Mouse (Mus musculus): ENCODE data around the gene Phkb. TPM values are rescaled to one million over a fixed set of nuclear protein-coding genes. Genes with fewer than 3 reads are reported as not detected.

The Phkb gene
- polyA plus RNA-seq, 1 experiment from 2014 or later = 26.0 TPM

DNA sequence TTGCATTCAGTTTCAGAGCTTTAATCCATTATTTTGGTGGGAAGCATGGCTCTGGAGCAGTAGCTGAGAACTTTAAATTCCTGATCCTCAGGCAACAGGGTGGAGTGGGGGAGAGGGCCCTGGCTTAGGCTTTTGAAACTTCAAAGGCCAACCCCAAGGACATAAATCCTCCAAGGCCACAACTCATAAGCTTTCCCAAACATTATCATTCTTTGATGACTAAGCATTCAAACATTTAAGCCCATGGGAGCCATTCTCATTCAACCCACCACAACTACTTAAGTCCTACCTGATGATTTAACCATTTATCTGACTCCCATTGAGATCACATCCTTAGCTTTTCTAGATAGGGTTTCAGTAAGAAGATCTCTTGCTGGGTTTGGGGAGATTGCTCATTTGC, 84.2 kb downstream of the Phkb start:
- no peak overlapping the region for H3K4me3 ChIP-seq (replicated peaks; ENCODE audit: low read length)
- H3K4me1 ChIP-seq (replicated peaks; ENCODE audit: control insufficient read depth, insufficient read depth, low read length) = no peaks in the 10 kb centered on the region
- no peaks in the 10 kb centered on the region for H3K27me3 ChIP-seq (replicated peaks; ENCODE audit: control insufficient read depth, insufficient read depth, low read length)
- no peaks in the 10 kb centered on the region for H3K36me3 ChIP-seq (ENCODE audit: control insufficient read depth, insufficient read depth)
- H3K27ac ChIP-seq (ENCODE audit: low read length) = no peak overlapping the region
- no peak for ATAC-seq
- H3K9me3 ChIP-seq (ENCODE audit: control insufficient read depth, low read length) = no peaks in the 10 kb centered on the region
- no peak overlapping the region for H3K9ac ChIP-seq (replicated peaks; ENCODE audit: low read depth, low read length)
- no peak overlapping the region for H3K4me2 ChIP-seq (ENCODE audit: low read length)

DNA sequence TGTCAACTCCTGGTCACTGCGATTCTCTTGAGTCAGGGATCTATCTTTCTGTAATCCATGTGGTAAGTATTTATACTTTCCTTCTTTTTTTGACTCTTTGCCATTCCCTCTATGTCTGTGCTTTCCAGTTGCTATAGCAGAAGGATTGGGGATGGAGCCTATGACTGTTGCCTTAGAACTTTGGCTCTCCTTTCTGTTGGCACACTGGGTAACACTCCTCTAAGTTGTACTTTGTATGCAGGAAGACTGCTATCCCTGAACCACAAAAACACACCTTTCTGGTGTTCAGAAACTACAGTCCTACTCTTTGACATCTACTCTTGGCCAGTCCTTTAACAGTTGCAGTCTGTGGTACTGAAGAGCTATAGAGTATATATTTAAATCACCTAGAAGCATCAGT, 84.8 kb downstream of the Phkb start:
- Histone ChIP-seq H3K4me3 (replicated peaks; ENCODE audit: low read length) (no peak overlapping the region), H3K4me1 (replicated peaks; ENCODE audit: control insufficient read depth, insufficient read depth, low read length) (no peaks in the 10 kb centered on the region), H3K9ac (replicated peaks; ENCODE audit: low read depth, low read length) (no peak overlapping the region), H3K36me3 (ENCODE audit: control insufficient read depth, insufficient read depth) (no peaks in the 10 kb centered on the region), H3K27ac (ENCODE audit: low read length) (no peak overlapping the region), H3K27me3 (replicated peaks; ENCODE audit: control insufficient read depth, insufficient read depth, low read length) (no peaks in the 10 kb centered on the region), H3K4me2 (ENCODE audit: low read length) (no peak overlapping the region), H3K9me3 (ENCODE audit: control insufficient read depth, low read length) (no peaks in the 10 kb centered on the region)
- no peak for ATAC-seq
- 95% methylated on average over 1 of the region's 1 CpGs for WGBS

DNA sequence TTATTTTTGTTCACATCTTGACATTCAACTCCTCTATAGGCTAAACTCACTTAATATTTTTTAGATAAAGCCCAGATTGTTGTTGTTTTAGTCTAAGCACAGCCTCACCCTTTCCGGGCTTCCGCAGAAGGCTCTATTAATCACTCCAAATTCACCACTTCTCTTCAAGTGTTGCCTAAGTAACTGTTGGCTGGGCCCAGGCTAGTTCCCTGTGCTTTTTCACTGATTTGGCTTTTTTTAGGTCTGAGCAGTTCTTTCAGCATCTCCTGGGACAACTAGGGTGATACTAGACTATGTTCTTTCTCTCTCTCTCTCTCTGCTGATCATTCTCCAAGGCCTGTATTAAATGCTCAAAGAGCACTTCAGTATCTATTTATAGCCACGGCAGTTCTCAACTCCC, 85.3 kb downstream of the Phkb start:
- H3K9me3 ChIP-seq (ENCODE audit: control insufficient read depth, low read length) = no peaks in the 10 kb centered on the region
- no peak overlapping the region for H3K4me2 ChIP-seq (ENCODE audit: low read length)
- no peak for ATAC-seq
- no peaks in the 10 kb centered on the region for H3K4me1 ChIP-seq (replicated peaks; ENCODE audit: control insufficient read depth, insufficient read depth, low read length)
- H3K9ac ChIP-seq (replicated peaks; ENCODE audit: low read depth, low read length) = no peak overlapping the region
- H3K27ac ChIP-seq (ENCODE audit: low read length) = no peak overlapping the region
- no peaks in the 10 kb centered on the region for H3K36me3 ChIP-seq (ENCODE audit: control insufficient read depth, insufficient read depth)
- 78% methylated on average over 3 of the region's 3 CpGs for WGBS
- H3K4me3 ChIP-seq (replicated peaks; ENCODE audit: low read length) = no peak overlapping the region
- no peaks in the 10 kb centered on the region for H3K27me3 ChIP-seq (replicated peaks; ENCODE audit: control insufficient read depth, insufficient read depth, low read length)

DNA sequence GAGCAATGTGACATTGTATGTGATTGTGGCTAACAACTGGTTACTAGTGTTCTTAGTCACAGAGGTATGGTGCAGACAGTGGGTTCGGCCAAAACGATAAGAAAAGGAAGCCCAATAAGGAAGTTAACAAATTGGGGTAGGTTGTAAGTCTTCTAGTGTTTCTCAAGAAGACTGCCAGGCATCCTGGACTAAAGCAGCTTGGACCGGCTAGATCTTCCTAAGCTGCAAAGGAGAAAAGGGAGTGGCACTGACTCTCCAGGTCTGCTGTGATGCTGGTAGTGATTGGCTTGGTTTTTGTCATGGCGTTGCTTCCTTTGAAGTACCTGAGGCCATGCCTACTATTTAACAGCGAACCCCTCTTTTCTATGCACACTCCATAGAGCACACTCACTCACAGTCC, 95.4 kb downstream of the Phkb start:
- 95% methylated on average over 5 of the region's 5 CpGs for WGBS
- no peak overlapping the region for H3K4me2 ChIP-seq (ENCODE audit: low read length)
- ATAC-seq = no peak
- H3K4me3 ChIP-seq (replicated peaks; ENCODE audit: low read length) = no peak overlapping the region
- H3K36me3 ChIP-seq (ENCODE audit: control insufficient read depth, insufficient read depth) = no peaks in the 10 kb centered on the region
- no peak overlapping the region for H3K27ac ChIP-seq (ENCODE audit: low read length)
- no peaks in the 10 kb centered on the region for H3K27me3 ChIP-seq (replicated peaks; ENCODE audit: control insufficient read depth, insufficient read depth, low read length)
- H3K9me3 ChIP-seq (ENCODE audit: control insufficient read depth, low read length) = no peaks in the 10 kb centered on the region
- H3K9ac ChIP-seq (replicated peaks; ENCODE audit: low read depth, low read length) = no peak overlapping the region
- no peaks in the 10 kb centered on the region for H3K4me1 ChIP-seq (replicated peaks; ENCODE audit: control insufficient read depth, insufficient read depth, low read length)

DNA sequence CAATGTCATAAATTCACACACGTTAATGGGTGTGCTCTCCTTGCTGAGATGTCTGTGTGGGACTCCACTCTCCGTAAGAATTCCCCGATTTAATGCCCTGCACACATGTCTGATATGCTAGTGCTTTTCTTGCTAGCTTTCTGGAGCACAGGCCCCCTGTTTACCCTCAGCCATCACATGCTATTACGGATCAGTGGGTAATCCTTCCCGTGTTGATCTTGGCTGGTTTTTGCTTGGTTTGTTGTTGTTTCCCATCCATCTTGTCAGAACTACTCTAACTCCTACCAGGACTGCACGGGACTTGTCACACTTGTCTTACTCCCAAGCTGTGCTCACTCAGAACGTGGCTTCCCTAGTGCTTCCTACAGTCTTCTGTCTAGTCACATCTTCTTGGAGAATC, 96.6 kb downstream of the Phkb start:
- Histone ChIP-seq H3K9ac (replicated peaks; ENCODE audit: low read depth, low read length) (no peak overlapping the region), H3K4me2 (ENCODE audit: low read length) (no peak overlapping the region), H3K9me3 (ENCODE audit: control insufficient read depth, low read length) (no peaks in the 10 kb centered on the region), H3K27me3 (replicated peaks; ENCODE audit: control insufficient read depth, insufficient read depth, low read length) (no peaks in the 10 kb centered on the region), H3K4me1 (replicated peaks; ENCODE audit: control insufficient read depth, insufficient read depth, low read length) (no peaks in the 10 kb centered on the region), H3K36me3 (ENCODE audit: control insufficient read depth, insufficient read depth) (no peaks in the 10 kb centered on the region), H3K4me3 (replicated peaks; ENCODE audit: low read length) (no peak overlapping the region), H3K27ac (ENCODE audit: low read length) (no peak overlapping the region)
- no peak for ATAC-seq
- 85% methylated on average over 7 of the region's 7 CpGs for WGBS

DNA sequence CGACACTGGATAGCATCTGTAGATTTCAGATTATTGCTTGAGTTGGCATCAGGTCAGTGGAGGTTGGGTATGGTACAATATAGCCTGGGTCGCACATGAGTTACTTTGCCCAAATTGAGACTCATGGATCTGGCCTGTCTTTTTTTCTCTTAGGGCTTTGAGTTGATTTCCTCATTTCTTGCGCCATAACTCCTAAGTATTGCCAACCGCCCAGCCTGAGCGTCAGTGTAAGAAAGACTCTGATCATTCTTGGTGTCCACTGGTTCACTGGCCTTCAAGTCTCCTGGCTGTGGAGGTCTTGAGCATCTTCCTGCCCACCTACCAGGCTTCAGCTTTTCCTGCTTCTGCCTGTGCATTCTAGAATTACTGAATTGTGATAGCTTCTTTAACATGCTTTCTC, 104.1 kb downstream of the Phkb start:
- 98% methylated on average over 5 of the region's 5 CpGs for WGBS
- H3K27me3 ChIP-seq (replicated peaks; ENCODE audit: control insufficient read depth, insufficient read depth, low read length) = no peaks in the 10 kb centered on the region
- H3K27ac ChIP-seq (ENCODE audit: low read length) = no peak overlapping the region
- H3K9me3 ChIP-seq (ENCODE audit: control insufficient read depth, low read length) = no peaks in the 10 kb centered on the region
- ATAC-seq = no peak
- no peak overlapping the region for H3K4me2 ChIP-seq (ENCODE audit: low read length)
- H3K36me3 ChIP-seq (ENCODE audit: control insufficient read depth, insufficient read depth) = no peaks in the 10 kb centered on the region
- no peak overlapping the region for H3K4me3 ChIP-seq (replicated peaks; ENCODE audit: low read length)
- H3K9ac ChIP-seq (replicated peaks; ENCODE audit: low read depth, low read length) = no peak overlapping the region
- H3K4me1 ChIP-seq (replicated peaks; ENCODE audit: control insufficient read depth, insufficient read depth, low read length) = no peaks in the 10 kb centered on the region

DNA sequence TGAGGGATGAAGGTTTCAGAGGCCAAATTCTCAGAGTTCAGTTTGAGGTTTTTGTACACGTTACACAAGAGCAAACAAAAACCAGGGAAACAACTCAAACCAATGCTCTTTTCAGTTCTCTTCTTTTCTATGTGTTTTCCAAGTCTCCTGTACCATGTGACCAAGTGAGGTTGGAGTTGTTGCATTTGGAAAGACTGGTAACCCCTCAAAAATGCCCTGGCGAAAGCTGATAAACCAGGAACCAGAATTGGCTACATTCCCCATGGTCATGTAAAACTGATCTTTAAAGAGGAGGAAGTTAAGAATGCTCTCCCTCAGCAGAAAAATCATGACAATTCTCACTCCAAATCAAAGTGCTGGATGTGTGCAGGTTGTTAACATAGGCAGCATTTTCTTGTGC, 117.6 kb downstream of the Phkb start:
- no peak overlapping the region for H3K27ac ChIP-seq (ENCODE audit: low read length)
- H3K9me3 ChIP-seq (ENCODE audit: control insufficient read depth, low read length) = no peaks in the 10 kb centered on the region
- WGBS = 98% methylated on average over 2 of the region's 2 CpGs
- no peak overlapping the region for H3K9ac ChIP-seq (replicated peaks; ENCODE audit: low read depth, low read length)
- H3K4me2 ChIP-seq (ENCODE audit: low read length) = no peak overlapping the region
- no peaks in the 10 kb centered on the region for H3K27me3 ChIP-seq (replicated peaks; ENCODE audit: control insufficient read depth, insufficient read depth, low read length)
- H3K36me3 ChIP-seq (ENCODE audit: control insufficient read depth, insufficient read depth) = no peaks in the 10 kb centered on the region
- no peaks in the 10 kb centered on the region for H3K4me1 ChIP-seq (replicated peaks; ENCODE audit: control insufficient read depth, insufficient read depth, low read length)
- H3K4me3 ChIP-seq (replicated peaks; ENCODE audit: low read length) = no peak overlapping the region
- no peak for ATAC-seq

DNA sequence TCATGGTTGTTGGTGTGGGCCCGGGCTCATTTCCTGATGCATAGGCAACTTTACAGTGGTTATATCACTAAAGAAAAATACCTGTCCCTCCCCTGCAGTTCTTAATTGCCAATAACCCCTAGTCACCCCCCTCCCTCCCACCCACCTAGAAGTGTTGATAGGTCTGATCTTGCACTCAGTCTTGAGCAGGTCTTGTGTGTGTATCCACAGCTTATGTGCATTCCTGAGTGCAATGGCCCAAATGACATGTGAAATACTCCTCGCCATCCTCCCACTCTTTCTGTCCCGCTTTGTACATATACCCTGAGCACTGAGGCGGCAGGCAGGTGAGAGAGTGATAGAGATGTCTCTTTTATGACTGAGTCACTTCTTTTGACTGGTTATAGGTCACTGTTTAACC, 119.1 kb downstream of the Phkb start:
- H3K36me3 ChIP-seq (ENCODE audit: control insufficient read depth, insufficient read depth) = no peaks in the 10 kb centered on the region
- no peak for ATAC-seq
- H3K4me1 ChIP-seq (replicated peaks; ENCODE audit: control insufficient read depth, insufficient read depth, low read length) = no peaks in the 10 kb centered on the region
- no peaks in the 10 kb centered on the region for H3K27me3 ChIP-seq (replicated peaks; ENCODE audit: control insufficient read depth, insufficient read depth, low read length)
- over 99% methylated on average over 4 of the region's 4 CpGs for WGBS
- H3K4me2 ChIP-seq (ENCODE audit: low read length) = no peak overlapping the region
- no peaks in the 10 kb centered on the region for H3K9me3 ChIP-seq (ENCODE audit: control insufficient read depth, low read length)
- H3K4me3 ChIP-seq (replicated peaks; ENCODE audit: low read length) = no peak overlapping the region
- H3K27ac ChIP-seq (ENCODE audit: low read length) = no peak overlapping the region
- H3K9ac ChIP-seq (replicated peaks; ENCODE audit: low read depth, low read length) = no peak overlapping the region

DNA sequence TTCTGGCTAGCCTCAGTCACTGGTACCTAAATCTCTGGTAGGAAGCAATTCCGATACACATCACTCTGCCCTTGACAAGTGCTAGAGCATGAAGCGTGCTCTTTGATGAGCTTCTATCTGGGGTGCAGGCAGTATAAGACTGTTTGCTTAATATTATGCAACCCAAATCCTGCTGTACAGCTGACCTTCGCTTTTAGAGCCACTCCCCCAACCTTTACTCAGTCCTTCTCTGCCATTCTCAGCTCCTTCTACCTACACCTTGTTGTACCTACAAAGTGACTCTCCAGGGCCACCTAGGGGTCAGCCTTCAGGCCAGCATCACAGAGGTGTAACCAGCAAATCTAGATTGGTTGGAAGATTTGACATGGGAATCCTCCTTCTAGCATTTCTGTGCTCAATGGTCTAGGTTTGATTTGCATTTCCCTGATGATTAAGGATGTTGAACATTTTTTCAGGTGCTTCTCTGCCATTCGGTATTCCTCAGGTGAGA, 136.9 kb downstream of the Phkb start:
- Histone ChIP-seq H3K36me3 (ENCODE audit: control insufficient read depth, insufficient read depth) (no peaks in the 10 kb centered on the region), H3K4me3 (replicated peaks; ENCODE audit: low read length) (no peak overlapping the region), H3K27ac (ENCODE audit: low read length) (no peak overlapping the region), H3K9me3 (ENCODE audit: control insufficient read depth, low read length) (no peaks in the 10 kb centered on the region), H3K4me1 (replicated peaks; ENCODE audit: control insufficient read depth, insufficient read depth, low read length) (no peaks in the 10 kb centered on the region), H3K4me2 (ENCODE audit: low read length) (no peak overlapping the region), H3K27me3 (replicated peaks; ENCODE audit: control insufficient read depth, insufficient read depth, low read length) (no peaks in the 10 kb centered on the region), H3K9ac (replicated peaks; ENCODE audit: low read depth, low read length) (no peak overlapping the region)
- ATAC-seq = no peak
- 96% methylated on average over 4 of the region's 4 CpGs for WGBS

DNA sequence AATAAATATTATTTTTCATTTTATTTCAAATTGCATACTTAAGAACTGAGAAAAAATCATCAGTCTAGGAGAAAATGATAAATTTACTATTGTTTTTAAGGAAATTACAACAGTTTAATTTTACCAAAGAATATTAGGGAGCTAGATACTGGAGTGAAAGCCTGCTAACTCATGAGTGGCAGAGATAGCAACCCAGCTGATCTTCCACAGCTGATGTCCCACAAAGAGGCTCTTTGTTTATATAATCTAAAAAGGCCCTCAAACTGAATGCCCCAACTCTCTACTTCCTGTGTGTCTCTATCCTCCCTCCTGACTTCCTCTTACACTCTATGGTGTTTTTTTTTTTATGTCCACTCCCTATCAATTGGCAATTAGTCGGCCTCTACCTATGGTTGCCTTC, 152.2 kb downstream of the Phkb start:
- Histone ChIP-seq H3K9ac (replicated peaks; ENCODE audit: low read depth, low read length) (no peak overlapping the region), H3K4me1 (replicated peaks; ENCODE audit: control insufficient read depth, insufficient read depth, low read length) (no peaks in the 10 kb centered on the region), H3K27me3 (replicated peaks; ENCODE audit: control insufficient read depth, insufficient read depth, low read length) (no peaks in the 10 kb centered on the region), H3K4me2 (ENCODE audit: low read length) (no peak overlapping the region), H3K9me3 (ENCODE audit: control insufficient read depth, low read length) (no peaks in the 10 kb centered on the region), H3K4me3 (replicated peaks; ENCODE audit: low read length) (no peak overlapping the region), H3K36me3 (ENCODE audit: control insufficient read depth, insufficient read depth) (no peaks in the 10 kb centered on the region), H3K27ac (ENCODE audit: low read length) (no peak overlapping the region)
- ATAC-seq = no peak
- WGBS = 89% methylated on average over 1 of the region's 1 CpGs

Measured in forebrain, embryonic 16.5 days (tissue).